Mouse (Mus musculus) G1E (cell line): ENCODE measurements at regions not wholly inside any gene's neighbourhood (a gene's known extent, or its start where the extent isn't known, plus 50 kb on each side); places are given as distances from the start of the nearest gene placed in this dataset.
"Not testable (repeated sequence)": the region's sequence is repeated elsewhere in the genome, so short reads cannot be mapped to it uniquely, and the experiment has no call there.

ENCODE experiments used
- ATAC-seq: 2 replicates; pipeline ENCODE4 v1.8.0; 2016; ENCODE audit warnings: mild to moderate bottlenecking; ENCODE audit not compliant: insufficient number of reproducible peaks, poor library complexity, low FRiP score, severe bottlenecking; ENCODE audit errors: extremely low read depth
- DNase-seq: peaks from one replicate; pipeline ENCODE4 v3.0.0; 2012; ENCODE audit warnings: low spot score
- H3K27me3 ChIP-seq: 2 replicates; pipeline ENCODE4 v1.6.1; 2012; ENCODE audit warnings: mild to moderate bottlenecking, low read length, inconsistent platforms; ENCODE audit not compliant: insufficient read depth
- H3K36me3 ChIP-seq: replicated peaks from 2 replicates; pipeline ENCODE3; 2012; ENCODE audit warnings: mild to moderate bottlenecking, inconsistent platforms
- H3K4me1 ChIP-seq: 2 replicates; pipeline ENCODE4 v1.6.1; 2012; ENCODE audit warnings: low read depth, low read length, inconsistent platforms, mixed read lengths; ENCODE audit not compliant: insufficient read depth
- H3K4me3 ChIP-seq: 2 replicates; pipeline ENCODE4 v1.5.1; 2012; ENCODE audit warnings: low read depth, mild to moderate bottlenecking, inconsistent platforms, low read length, moderate library complexity, mixed read lengths
- H3K9me3 ChIP-seq: replicated peaks from 2 replicates; pipeline ENCODE4 v1.6.1; 2012; ENCODE audit warnings: inconsistent platforms
- CTCF ChIP-seq: IDR thresholded peaks from 2 replicates; pipeline ENCODE4 v1.5.1; 2012; ENCODE audit warnings: low read depth, low read length, inconsistent platforms, mixed read lengths
- GATA1 ChIP-seq: IDR thresholded peaks from 2 replicates; pipeline ENCODE4 v1.6.1; 2012; ENCODE audit warnings: borderline replicate concordance, low read length, inconsistent platforms, mixed read lengths
- GATA2 ChIP-seq: IDR thresholded peaks from 2 replicates; pipeline ENCODE4 v1.6.1; 2012; ENCODE audit warnings: low read depth, low read length, inconsistent platforms, borderline replicate concordance
- POLR2AphosphoS5 ChIP-seq: IDR thresholded peaks from 2 replicates; pipeline ENCODE4 v1.6.1; 2012; ENCODE audit warnings: low read depth, low read length, inconsistent platforms; ENCODE audit not compliant: insufficient replicate concordance
- TAL1 ChIP-seq: conservative IDR thresholded peaks from 2 replicates; pipeline ENCODE4 v1.6.1; 2012; ENCODE audit warnings: low read depth, low read length, inconsistent platforms, mixed read lengths

DNA sequence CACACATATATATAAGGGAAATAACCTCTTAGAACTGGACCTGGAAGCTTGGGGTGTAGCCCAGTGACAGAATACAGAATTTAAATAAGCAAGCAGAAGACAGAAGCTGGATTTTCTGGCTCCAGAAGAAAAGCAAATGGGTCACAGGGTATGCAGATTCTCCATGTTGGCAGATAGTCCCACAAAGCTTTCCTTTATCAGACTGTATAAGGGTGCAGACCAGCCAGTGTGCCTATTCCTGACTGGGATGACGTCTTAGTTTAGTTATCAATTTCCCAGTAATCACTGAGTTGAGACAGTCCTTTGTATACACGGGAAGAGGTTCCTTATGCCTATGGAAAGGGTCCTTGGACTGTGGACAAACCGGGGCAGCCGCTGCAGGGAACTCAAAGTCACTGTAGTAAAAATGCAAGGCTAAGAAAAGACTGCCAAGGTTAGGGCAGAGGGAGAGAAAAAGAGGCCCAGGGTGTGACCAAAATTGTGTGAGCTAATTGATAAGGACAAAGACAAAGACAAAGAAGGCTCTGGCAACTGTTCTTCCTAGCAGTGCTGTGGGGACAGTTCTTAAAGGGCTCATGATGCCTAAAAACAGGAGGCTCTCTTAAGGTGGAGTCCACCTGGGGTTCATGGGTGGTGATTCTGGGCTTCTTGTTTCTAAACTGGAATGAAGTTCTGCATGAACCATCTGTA is 459.7 kb upstream of the Sall1 start:
- no peak for DNase-seq
- Histone ChIP-seq H3K4me3 (no peak overlapping the region), H3K36me3 (no peaks in the 10 kb centered on the region), H3K27me3 (no peaks in the 10 kb centered on the region), H3K9me3 (peaks cover 27% of the 10 kb centered on the region), H3K4me1 (no peaks in the 10 kb centered on the region)
- ATAC-seq: no peak
- TF ChIP-seq GATA2: no peak
- TF ChIP-seq GATA1: no peak
- no peak for TF ChIP-seq POLR2AphosphoS5
- no peak for TF ChIP-seq CTCF
- TF ChIP-seq TAL1: no peak

DNA sequence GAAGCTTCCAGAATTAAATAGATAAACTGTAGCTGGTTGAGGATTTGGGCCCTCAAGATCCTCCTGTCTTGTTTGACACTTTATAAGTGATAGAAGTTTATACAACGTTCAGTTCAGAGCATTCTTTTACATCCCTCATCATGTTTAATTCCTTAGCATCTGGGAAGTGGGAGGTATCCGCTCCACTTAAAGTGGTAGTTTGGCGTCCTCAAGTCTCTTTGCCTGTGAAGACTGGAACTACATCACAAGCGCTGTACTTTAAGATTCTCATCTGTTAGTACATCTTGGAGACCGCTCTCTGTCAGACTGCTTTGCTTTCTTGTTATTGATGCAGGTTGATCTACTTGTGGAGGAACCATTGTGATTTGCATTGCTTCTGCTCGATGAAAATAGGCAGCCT is 459.1 kb upstream of the Sall1 start:
- TF ChIP-seq CTCF (no peak), GATA1 (no peak), POLR2AphosphoS5 (no peak), GATA2 (no peak), TAL1 (no peak)
- ATAC-seq (no peak), DNase-seq (no peak)
- Histone ChIP-seq H3K27me3 (no peaks in the 10 kb centered on the region), H3K4me3 (no peak overlapping the region), H3K9me3 (peaks cover 27% of the 10 kb centered on the region), H3K4me1 (no peaks in the 10 kb centered on the region), H3K36me3 (no peaks in the 10 kb centered on the region)

DNA sequence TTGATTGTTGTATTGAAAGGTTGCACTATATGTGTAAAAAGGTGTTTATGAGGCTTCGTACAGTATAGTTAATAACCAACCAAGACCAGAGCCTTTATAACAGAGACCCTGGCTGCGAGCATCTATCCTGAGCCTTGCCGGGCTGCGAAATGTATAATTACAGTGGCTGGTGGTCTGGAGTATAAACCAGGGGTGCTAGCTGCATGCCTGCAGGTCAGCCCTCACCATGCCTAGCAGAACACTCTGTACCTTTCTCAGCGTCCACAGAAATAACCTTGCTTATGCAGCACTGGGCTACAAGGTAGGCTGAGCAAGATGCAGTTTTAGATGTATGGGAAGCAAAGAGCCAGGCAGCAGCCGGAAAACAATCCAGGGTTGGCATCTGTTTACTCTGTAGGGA is 457.8 kb upstream of the Sall1 start:
- TF ChIP-seq CTCF (no peak), TAL1 (no peak), GATA1 (no peak), POLR2AphosphoS5 (no peak), GATA2 (no peak)
- no peak for ATAC-seq
- Histone ChIP-seq H3K36me3 (no peaks in the 10 kb centered on the region), H3K27me3 (no peaks in the 10 kb centered on the region), H3K4me1 (no peaks in the 10 kb centered on the region), H3K4me3 (no peak overlapping the region), H3K9me3 (peaks cover 25% of the 10 kb centered on the region)
- no peak for DNase-seq

DNA sequence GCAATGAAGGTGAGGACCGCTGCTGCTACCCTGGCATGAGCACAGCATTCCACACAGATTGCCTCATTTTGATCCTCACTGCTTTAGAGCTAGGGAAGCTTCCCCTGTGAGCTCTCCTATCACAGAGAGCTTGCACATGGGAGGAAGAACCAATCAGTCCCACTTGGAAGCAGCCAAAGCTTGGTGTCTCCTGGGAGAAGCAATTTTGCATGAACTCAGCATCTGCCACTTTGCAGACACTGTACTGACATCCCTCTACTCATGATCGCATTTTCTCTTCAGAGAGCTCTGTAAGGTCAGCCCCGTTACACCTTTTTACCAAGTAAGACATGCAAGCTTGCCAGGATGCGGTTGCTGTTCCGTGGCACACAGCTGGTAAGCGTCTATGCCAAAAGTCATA is 455.9 kb upstream of the Sall1 start:
- Histone ChIP-seq H3K4me1 (no peaks in the 10 kb centered on the region), H3K4me3 (no peak overlapping the region), H3K9me3 (peaks cover 28% of the 10 kb centered on the region), H3K27me3 (no peaks in the 10 kb centered on the region), H3K36me3 (no peaks in the 10 kb centered on the region)
- DNase-seq (no peak), ATAC-seq (no peak)
- TF ChIP-seq TAL1 (no peak), GATA1 (no peak), POLR2AphosphoS5 (no peak)

DNA sequence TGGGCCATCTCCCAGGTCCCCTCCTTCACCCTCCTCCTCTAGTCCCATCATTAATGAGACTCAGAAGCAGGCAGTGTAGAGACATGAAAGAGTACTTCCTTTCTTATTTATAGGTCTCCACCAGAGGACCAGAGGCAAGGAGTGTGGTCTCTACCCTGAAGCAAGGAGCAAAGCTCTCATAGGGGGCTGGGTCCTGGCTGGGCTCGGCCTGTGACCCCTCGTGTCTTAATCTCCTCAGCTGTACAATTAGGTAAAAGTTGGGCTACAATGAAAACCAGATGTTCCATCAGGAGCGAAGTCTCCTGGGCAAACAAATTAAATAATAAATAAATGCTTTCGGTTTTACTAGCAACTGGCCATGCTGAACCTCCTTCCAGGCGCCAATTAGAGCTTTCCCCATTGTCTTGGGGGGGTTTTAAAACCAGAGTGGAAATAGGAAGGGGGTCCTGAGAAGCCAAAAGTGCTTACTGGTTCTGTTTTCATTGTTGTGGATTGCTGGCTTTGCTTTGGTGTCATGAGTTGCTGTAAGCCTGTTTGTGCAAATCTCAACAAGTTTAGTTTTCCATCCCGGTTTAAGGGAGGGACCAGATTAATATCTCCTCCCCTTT is 454.2 kb upstream of the Sall1 start:
- Histone ChIP-seq H3K36me3 (no peaks in the 10 kb centered on the region), H3K27me3 (no peaks in the 10 kb centered on the region), H3K9me3 (peaks cover 31% of the 10 kb centered on the region), H3K4me3 (no peak overlapping the region), H3K4me1 (no peaks in the 10 kb centered on the region)
- ATAC-seq (no peak), DNase-seq (no peak)
- no peak for TF ChIP-seq POLR2AphosphoS5
- no peak for TF ChIP-seq CTCF
- TF ChIP-seq TAL1: no peak
- TF ChIP-seq GATA1: no peak

DNA sequence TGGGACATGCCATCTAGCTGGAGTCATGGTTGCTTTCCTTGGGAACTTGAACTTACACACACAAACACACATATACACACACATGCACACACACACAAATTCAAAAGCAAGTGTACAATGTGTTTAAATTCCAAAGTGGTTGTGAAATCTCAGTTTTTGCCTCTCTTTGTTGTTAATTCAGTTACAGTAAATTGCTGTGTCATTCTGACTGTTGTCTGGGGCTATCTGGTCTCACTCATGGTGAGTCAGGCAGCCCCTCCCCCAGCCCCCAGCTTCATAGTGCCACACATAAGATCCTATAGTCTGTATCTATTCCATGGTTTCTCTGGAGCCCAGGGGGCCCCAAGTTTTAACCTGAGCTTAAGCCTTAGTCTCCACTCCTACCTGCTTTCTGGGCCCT is 448.4 kb upstream of the Sall1 start:
- no peak for ATAC-seq
- DNase-seq: no peak

DNA sequence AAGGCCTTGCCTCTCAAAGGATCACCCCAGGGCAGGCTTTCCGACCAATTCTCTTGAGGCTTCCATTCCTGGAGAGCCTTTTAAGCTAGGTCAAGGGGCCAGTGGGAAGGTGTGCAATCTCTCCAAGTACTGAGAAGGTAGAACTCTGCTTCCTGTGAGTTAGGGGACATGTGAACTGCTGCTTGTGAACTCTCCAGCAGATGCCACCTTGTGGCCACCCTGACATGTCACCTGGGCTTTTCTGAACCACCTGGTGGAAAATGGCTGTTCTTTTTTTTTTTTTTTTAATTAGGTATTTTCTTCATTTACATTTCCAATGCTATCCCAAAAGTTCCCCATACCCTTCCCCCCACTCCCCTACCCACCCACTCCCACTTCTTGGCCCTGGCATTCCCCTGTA is 438.5 kb upstream of the Sall1 start:
- H3K36me3 ChIP-seq, ATAC-seq, H3K4me3 ChIP-seq, H3K4me1 ChIP-seq, DNase-seq, H3K27me3 ChIP-seq: not testable (repeated sequence)
- H3K9me3 ChIP-seq: peaks cover 15% of the 10 kb centered on the region

More for the DNA sequence above, 448.4 kb upstream of the Sall1 start:
- TF ChIP-seq TAL1 (no peak), POLR2AphosphoS5 (no peak)
- Histone ChIP-seq H3K9me3 (peaks cover 46% of the 10 kb centered on the region), H3K4me3 (no peak overlapping the region), H3K36me3 (no peaks in the 10 kb centered on the region), H3K27me3 (no peaks in the 10 kb centered on the region), H3K4me1 (no peaks in the 10 kb centered on the region)
